Mouse (Mus musculus) limb, embryonic 11.5 days (tissue): ENCODE measurements around the gene Arpc4. TPM values are rescaled to one million over a fixed set of nuclear protein-coding genes. Genes with fewer than 3 reads are reported as not detected.
"Not testable (repeated sequence)": the region's sequence is repeated elsewhere in the genome, so short reads cannot be mapped to it uniquely, and the experiment has no call there.

Experiments
- ATAC-seq: fragments of 200-750 bp; cut with Nextera tagmentation; 2 replicates; pipeline ENCODE4 v1.8.0; 2017; ENCODE audit warnings: low read depth; ENCODE audit not compliant: insufficient number of reproducible peaks, low FRiP score, low TSS enrichment
- DNase-seq: peaks from one replicate; pipeline ENCODE4 v3.0.0-alpha.2; 2015; ENCODE audit warnings: low spot score
- H3K27ac ChIP-seq: fragments of 300-500 bp; sonication (generic); replicated peaks from 2 replicates; pipeline ENCODE4 v1.5.1; 2014; ENCODE audit warnings: low read depth, mild to moderate bottlenecking, low read length
- H3K27me3 ChIP-seq: fragments of 300-500 bp; sonication (generic); 2 replicates; pipeline ENCODE4 v1.6.1; 2014; ENCODE audit warnings: mild to moderate bottlenecking, low read length, mixed read lengths; ENCODE audit not compliant: control insufficient read depth, insufficient read depth
- H3K36me3 ChIP-seq: fragments of 300-500 bp; sonication (generic); 2 replicates; pipeline ENCODE4 v1.6.1; 2014; ENCODE audit warnings: mild to moderate bottlenecking, low read length, moderate library complexity, mixed read lengths; ENCODE audit not compliant: control insufficient read depth, insufficient read depth
- H3K4me1 ChIP-seq: fragments of 300-500 bp; sonication (generic); 2 replicates; pipeline ENCODE4 v1.6.1; 2014; ENCODE audit warnings: low read length, mixed read lengths; ENCODE audit not compliant: control insufficient read depth, insufficient read depth
- H3K4me2 ChIP-seq: fragments of 300-500 bp; sonication (generic); 2 replicates; pipeline ENCODE4 v1.6.1; 2014; ENCODE audit warnings: low read depth, mild to moderate bottlenecking, moderate library complexity; ENCODE audit not compliant: severe bottlenecking
- H3K4me3 ChIP-seq: fragments of 300-500 bp; sonication (generic); 2 replicates; pipeline ENCODE4 v1.5.1; 2014; ENCODE audit warnings: low read depth, low read length
- H3K9ac ChIP-seq: fragments of 300-500 bp; sonication (generic); 2 replicates; pipeline ENCODE4 v1.6.1; 2014; ENCODE audit warnings: mild to moderate bottlenecking, low read length
- H3K9me3 ChIP-seq: fragments of 300-500 bp; sonication (generic); 2 replicates; pipeline ENCODE4 v1.6.1; 2016; ENCODE audit warnings: low read length; ENCODE audit not compliant: control insufficient read depth
- WGBS: fragments of 180-500 bp; shearing (Covaris S2); extraction: QIAGEN DNeasy Blood & Tissue Kit; methylation state at CpG from one replicate; pipeline ENCODE4 v1.1.7; 2014; 5-methylcytosine and 5-hydroxymethylcytosine counted together
- polyA plus RNA-seq: library from polyadenylated mRNA; unstranded; fragments of >200 nt; fragmentation: Nextera tagmentation; extraction: Ambion mirVana; gene quantifications from 2 replicates; pipeline ENCODE4 v1.2.1, GENCODE M21; 2014

The Arpc4 gene
- polyA plus RNA-seq: 186 and 197 TPM in 2 replicates

- Histone ChIP-seq H3K4me3 (peak within 1 kb of the TSS; percentile 100), H3K4me1 (peaks cover 8% of the 10 kb centered on the region; the same call in 1 of the 2 replicates), H3K27me3 (no peaks in the 10 kb centered on the region), H3K36me3 (peaks cover 18% of the 10 kb centered on the region; the same call in 1 of the 2 replicates), H3K4me2 (peak within 1 kb of the TSS; percentile 96), H3K9me3 (no peaks in the 10 kb centered on the region; the same call in 1 of the 2 replicates), H3K27ac (peak within 1 kb of the TSS; percentile 80), H3K9ac (peak within 1 kb of the TSS; percentile 87)
- ATAC-seq (peak; percentile 97), DNase-seq (peak; percentile 95)
- WGBS: under 1% methylated on average over 61 of the region's 61 CpGs
Measured at GRCm38 (mm10) chr6:113377496-113378385, at the start of gene Arpc4, which contains the start of gene Tada3. Arpc4 (plus strand) TSS chr6:113378115. Tada3 (minus strand) TSS chr6:113377883.

- Histone ChIP-seq H3K9ac (no peak overlapping the region), H3K4me3 (no peak overlapping the region), H3K27ac (no peak overlapping the region), H3K4me1 (no peaks in the 10 kb centered on the region), H3K4me2 (no peak overlapping the region), H3K36me3 (peaks cover 3% of the 10 kb centered on the region; the same call in 1 of the 2 replicates), H3K27me3 (no peaks in the 10 kb centered on the region), H3K9me3 (no peaks in the 10 kb centered on the region)
- ATAC-seq: no peak
- no peak for DNase-seq
- WGBS: 89% methylated on average over 1 of the region's 1 CpGs
Measured at GRCm38 (mm10) chr6:113329396-113329795, 48.5 kb upstream of the Arpc4 start.

- no peaks in the 10 kb centered on the region for H3K9me3 ChIP-seq
- no peaks in the 10 kb centered on the region for H3K27me3 ChIP-seq
- no peak overlapping the region for H3K27ac ChIP-seq
- no peak overlapping the region for H3K9ac ChIP-seq
- no peak for DNase-seq
- H3K4me3 ChIP-seq: no peak overlapping the region
- H3K4me1 ChIP-seq: no peaks in the 10 kb centered on the region
- peaks cover 6% of the 10 kb centered on the region; the same call in 1 of the 2 replicates for H3K36me3 ChIP-seq
- H3K4me2 ChIP-seq: no peak overlapping the region
- ATAC-seq: no peak
- 47% methylated on average over 2 of the region's 2 CpGs for WGBS
Measured at GRCm38 (mm10) chr6:113330547-113330946, 47.4 kb upstream of the Arpc4 start.

GRCm38 (mm10) chr6:113331721-113332120, 46.2 kb upstream of the Arpc4 start:
- Histone ChIP-seq H3K4me1 (no peaks in the 10 kb centered on the region), H3K9me3 (no peaks in the 10 kb centered on the region), H3K27me3 (no peaks in the 10 kb centered on the region), H3K4me3 (no peak overlapping the region), H3K9ac (no peak overlapping the region), H3K36me3 (peaks cover 13% of the 10 kb centered on the region), H3K27ac (no peak overlapping the region), H3K4me2 (no peak overlapping the region)
- DNase-seq (no peak), ATAC-seq (no peak)
- 87% methylated on average over 11 of the region's 11 CpGs for WGBS

- H3K36me3 ChIP-seq: peaks cover 13% of the 10 kb centered on the region
- not testable (repeated sequence) for H3K4me3 ChIP-seq, H3K27me3 ChIP-seq, DNase-seq, H3K4me1 ChIP-seq, H3K4me2 ChIP-seq, ATAC-seq, H3K9ac ChIP-seq, H3K27ac ChIP-seq, H3K9me3 ChIP-seq
- WGBS: 78% methylated on average over 6 of the region's 6 CpGs
Measured at GRCm38 (mm10) chr6:113332734-113333133, 45.2 kb upstream of the Arpc4 start.

GRCm38 (mm10) chr6:113333137-113333950, 44.6 kb upstream of the Arpc4 start:
- DNase-seq: no peak
- Histone ChIP-seq H3K4me1 (no peaks in the 10 kb centered on the region), H3K27me3 (no peaks in the 10 kb centered on the region), H3K36me3 (peaks cover 13% of the 10 kb centered on the region), H3K4me2 (no peak overlapping the region), H3K9me3 (no peaks in the 10 kb centered on the region), H3K27ac (no peak overlapping the region), H3K9ac (no peak overlapping the region), H3K4me3 (no peak overlapping the region)
- ATAC-seq: no peak
- 90% methylated on average over 14 of the region's 14 CpGs for WGBS

- WGBS: 77% methylated on average over 6 of the region's 6 CpGs
- no peak overlapping the region for H3K9ac ChIP-seq
- no peaks in the 10 kb centered on the region for H3K27me3 ChIP-seq
- peaks cover 13% of the 10 kb centered on the region for H3K36me3 ChIP-seq
- no peak overlapping the region for H3K4me3 ChIP-seq
- no peaks in the 10 kb centered on the region for H3K4me1 ChIP-seq
- H3K9me3 ChIP-seq: no peaks in the 10 kb centered on the region
- H3K4me2 ChIP-seq: no peak overlapping the region
- ATAC-seq: no peak
- no peak for DNase-seq
- H3K27ac ChIP-seq: no peak overlapping the region
Measured at GRCm38 (mm10) chr6:113334216-113334615, 43.7 kb upstream of the Arpc4 start.

- Histone ChIP-seq H3K4me3 (no peak overlapping the region), H3K9me3 (no peaks in the 10 kb centered on the region), H3K4me2 (no peak overlapping the region), H3K36me3 (peaks cover 13% of the 10 kb centered on the region), H3K27ac (no peak overlapping the region), H3K27me3 (no peaks in the 10 kb centered on the region), H3K9ac (no peak overlapping the region), H3K4me1 (no peaks in the 10 kb centered on the region)
- DNase-seq (no peak), ATAC-seq (no peak)
- WGBS: 75% methylated on average over 8 of the region's 8 CpGs
Measured at GRCm38 (mm10) chr6:113336852-113337620, 40.9 kb upstream of the Arpc4 start.
